ENCODE assay signal across 11 mouse cellular contexts in genomic region chr13:52766236-52766635, GRCm38 (mm10).
DNase-seq lines count a peak whose midpoint lies in the region; ATAC-seq and TF ChIP-seq lines count a peak whose summit lies in the region.
"Had no signal": no experiment of that assay in that cellular context is flagged by ENCODE, and none has a peak within 500 bp of the region (broad histone marks: within the 10 kb centered on the region; RNA-seq: fewer than 3 reads in every experiment).

No protein-coding gene starts in this region.

- H3K9me3 ChIP-seq in intestine, postnatal 0 days (ENCODE audit: control insufficient read depth), result no peaks in the 10 kb centered on the region

- H3K9ac ChIP-seq in intestine, postnatal 0 days (ENCODE audit: low read depth, low read length), result no peak overlapping the region
- H3K9ac ChIP-seq: hindbrain, embryonic 14.5 days had no signal

- WGBS in intestine, postnatal 0 days, result 60% methylated on average over 2 of the region's 2 CpGs

- DNase-seq in heart, adult 18-20 months, result peak; percentile 22 to 29
- no peak for DNase-seq in heart, postnatal 25 days (ENCODE audit: low spot score)
- DNase-seq in adrenal gland, postnatal 36 days, result peak; percentile 25 to 37
- no peak for DNase-seq in cerebellum, adult 9-10 months
- DNase-seq in testis, postnatal 14 days (ENCODE audit: low spot score), result no peak
- DNase-seq in frontal cortex, postnatal 14 days (ENCODE audit: low spot score in 2 of 2), result no peak
- DNase-seq: thymus, postnatal 36 days had no signal

- H3ac ChIP-seq in C2C12 (ENCODE audit: control insufficient read depth, insufficient read length, low read depth), result peak overlapping the region; percentile 6

- no peak overlapping the region for H3K4me3 ChIP-seq in C2C12 (ENCODE audit: insufficient read depth, poor library complexity, severe bottlenecking)
- H3K4me3 ChIP-seq in intestine, postnatal 0 days (ENCODE audit: low read depth, low read length), result no peak overlapping the region
- H3K4me3 ChIP-seq: left cerebral cortex, adult 2 months had no signal

- no peaks in the 10 kb centered on the region for H3K79me2 ChIP-seq in C2C12 (ENCODE audit: control insufficient read depth, insufficient read depth)

- H3K4me2 ChIP-seq in intestine, postnatal 0 days (replicated peaks; ENCODE audit: low read depth), result no peak overlapping the region
- H3K4me2 ChIP-seq: hindbrain, embryonic 14.5 days had no signal

- TF ChIP-seq CTCF in C2C12 (IDR thresholded peaks at IDR 0.05; ENCODE audit: control insufficient read depth, insufficient read depth, insufficient read length), result no peak
- no peak for TF ChIP-seq CTCF in intestine, postnatal 0 days (IDR thresholded peaks at IDR 0.05; ENCODE audit: low read depth)

- no peaks in the 10 kb centered on the region for H3K27me3 ChIP-seq in C2C12 (ENCODE audit: control insufficient read depth, insufficient read depth, insufficient read length)
- no peaks in the 10 kb centered on the region for H3K27me3 ChIP-seq in intestine, postnatal 0 days (replicated peaks; ENCODE audit: control insufficient read depth, insufficient read depth, low read length)

- intact Hi-C loops in heart, postnatal 25 days (cut with DNase I), result loop anchor here (5.0 kb wide), 1 partner anchor 121 kb away; no protein-coding TSS in a partner anchor

- no peaks in the 10 kb centered on the region for H3K36me3 ChIP-seq in C2C12 (ENCODE audit: control insufficient read depth, insufficient read depth)
- H3K36me3 ChIP-seq in intestine, postnatal 0 days (ENCODE audit: control insufficient read depth, insufficient read depth), result no peaks in the 10 kb centered on the region

- no peaks in the 10 kb centered on the region for H3K79me3 ChIP-seq in C2C12 (ENCODE audit: low read depth)

- H3K27ac ChIP-seq in intestine, postnatal 0 days (ENCODE audit: low read depth, low read length), result no peak overlapping the region

- peaks cover 11% of the 10 kb centered on the region; the same call in 1 of the 2 replicates for H3K4me1 ChIP-seq in intestine, postnatal 0 days (replicated peaks; ENCODE audit: control insufficient read depth, insufficient read depth, low read length)

- peak; percentile 45; the same call in 1 of the 2 replicates for ATAC-seq in intestine, postnatal 0 days

TF ChIP-seq in C2C12, 6 proteins besides CTCF, POLR2A, EP300 and RAD21:
- no peak for TF ChIP-seq MAX (IDR thresholded peaks at IDR 0.05)
- no peak for TF ChIP-seq CEBPB (IDR thresholded peaks at IDR 0.05; ENCODE audit: low read depth)
- TF ChIP-seq MYOG (IDR thresholded peaks at IDR 0.05; ENCODE audit: control insufficient read depth, extremely low read depth, insufficient read length), result no peak
- no peak for TF ChIP-seq MYOD1 (IDR thresholded peaks at IDR 0.05; ENCODE audit: control insufficient read depth, insufficient read length, low read depth)
- no peak for TF ChIP-seq USF1 (IDR thresholded peaks at IDR 0.05; ENCODE audit: low read depth)
- no peak for TF ChIP-seq FOSL1 (IDR thresholded peaks at IDR 0.05; ENCODE audit: insufficient read depth, low read length, poor library complexity, severe bottlenecking)
TF ChIP-seq in C2C12: peak in this region for 0.

Comparison
In these comparisons a context has a peak if more than half of its experiments do, and no peak if none do; other contexts are left out.
1. DNase-seq: peak in heart, adult 18-20 months (2 of 2) and adrenal gland, postnatal 36 days (2 of 2); none in heart, postnatal 25 days (single experiment), cerebellum, adult 9-10 months (single experiment), testis, postnatal 14 days (single experiment) and frontal cortex, postnatal 14 days (0 of 2).